Mouse (Mus musculus): Measurements from ENCODE around the gene Ptprm. TPM values are rescaled to one million over a fixed set of nuclear protein-coding genes. Genes with fewer than 3 reads are reported as not detected.

Gene Ptprm
- polyA plus RNA-seq, 1 experiment = not detected

DNA sequence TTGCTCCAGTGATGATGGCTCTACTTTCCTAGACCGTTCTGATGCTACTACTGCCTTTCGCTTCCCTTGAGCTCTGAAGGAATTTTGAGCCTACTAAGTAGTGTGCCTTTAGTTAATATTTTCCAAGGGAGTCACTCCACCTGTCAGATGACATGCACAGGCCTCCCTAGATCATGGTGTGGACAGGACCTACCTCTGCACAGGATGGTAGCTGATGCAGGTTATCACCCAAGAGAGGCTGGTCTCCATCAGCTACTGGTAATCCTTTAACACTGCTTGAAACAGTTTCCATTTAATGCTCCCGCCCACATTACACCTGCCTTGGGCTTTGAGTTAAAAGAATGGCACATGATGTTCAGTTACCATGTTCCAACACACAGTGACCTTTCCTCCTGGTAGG lies 688.5 kb downstream of the Ptprm start:
- Histone ChIP-seq H3K4me1 (ENCODE audit: control insufficient read depth, insufficient read depth, low read length) (0 out of 2 replicates have a peak, but pooled peaks cover 1% of the 10 kb centered on the region), H3K4me3 (ENCODE audit: insufficient read depth, low read depth, low read length) (no peak overlapping the region), H3K27ac (ENCODE audit: insufficient read depth, low read depth, low read length) (no peak overlapping the region)
- TF ChIP-seq POLR2A (IDR thresholded peaks at IDR 0.05; ENCODE audit: insufficient read depth, low read depth, low read length) = no peak
- WGBS = 95% methylated on average over 3 of the region's 3 CpGs

- no peak overlapping the region for H3K4me3 ChIP-seq (ENCODE audit: insufficient read depth, low read depth, low read length)
- TF ChIP-seq CTCF (IDR thresholded peaks at IDR 0.05; ENCODE audit: insufficient read depth, low read depth, low read length) (no peak), POLR2A (IDR thresholded peaks at IDR 0.05; ENCODE audit: insufficient read depth, low read depth, low read length) (no peak)
- H3K27ac ChIP-seq (ENCODE audit: insufficient read depth, low read depth, low read length) = no peak overlapping the region
- WGBS = 94% methylated on average over 3 of the region's 3 CpGs
- H3K4me1 ChIP-seq (ENCODE audit: control insufficient read depth, insufficient read depth, low read length) = no peaks in the 10 kb centered on the region
Measured at GRCm38 (mm10) chr17:66665201-66665756, 689.0 kb downstream of the Ptprm start.

DNA sequence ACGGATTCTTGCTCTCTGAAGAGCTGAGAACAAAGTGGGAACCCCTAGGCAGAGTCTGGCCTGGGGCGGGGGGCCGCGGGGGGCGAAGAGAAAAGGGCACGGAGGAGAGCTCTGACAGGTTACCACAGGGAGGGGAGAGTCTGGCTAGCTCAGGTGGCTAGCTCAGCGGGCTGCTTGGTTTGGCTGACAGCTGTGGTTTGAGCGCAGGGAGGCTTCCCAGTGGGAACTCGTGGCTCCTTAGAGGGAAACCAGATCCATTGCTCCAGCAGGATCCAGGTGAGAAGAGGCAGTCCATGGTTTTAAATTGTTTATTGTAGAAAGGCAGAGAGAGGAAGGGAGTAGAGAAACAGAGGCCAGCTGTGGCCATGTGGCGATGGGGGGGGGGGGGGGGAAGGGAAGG lies 689.5 kb downstream of the Ptprm start:
- Histone ChIP-seq H3K27ac (ENCODE audit: insufficient read depth, low read depth, low read length) (no peak overlapping the region), H3K4me3 (ENCODE audit: insufficient read depth, low read depth, low read length) (no peak overlapping the region), H3K4me1 (ENCODE audit: control insufficient read depth, insufficient read depth, low read length) (no peaks in the 10 kb centered on the region)
- 77% methylated on average over 10 of the region's 10 CpGs for WGBS
- TF ChIP-seq CTCF (IDR thresholded peaks at IDR 0.05; ENCODE audit: insufficient read depth, low read depth, low read length) (no peak), POLR2A (IDR thresholded peaks at IDR 0.05; ENCODE audit: insufficient read depth, low read depth, low read length) (no peak)

DNA sequence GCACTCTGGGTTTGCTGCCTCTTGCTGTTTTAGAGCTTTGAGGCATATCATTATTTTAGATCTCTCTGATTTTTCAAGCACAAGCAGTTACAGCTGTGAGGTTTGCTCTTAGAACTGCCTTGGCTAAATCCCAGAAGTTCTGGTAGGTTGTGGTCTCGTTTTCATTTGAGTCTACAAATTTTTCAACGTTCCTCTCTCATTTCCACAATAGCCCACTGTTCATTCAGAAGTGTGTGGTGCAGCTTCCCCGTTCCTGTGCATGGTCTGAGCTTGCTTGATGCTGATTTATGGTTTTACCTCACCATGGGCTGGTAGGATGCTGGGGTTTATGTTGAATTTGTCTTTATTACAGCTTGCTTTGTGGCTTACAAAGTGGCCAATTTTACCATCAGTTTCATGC lies 695.0 kb downstream of the Ptprm start:
- TF ChIP-seq POLR2A (IDR thresholded peaks at IDR 0.05; ENCODE audit: insufficient read depth, low read depth, low read length) (no peak), CTCF (IDR thresholded peaks at IDR 0.05; ENCODE audit: insufficient read depth, low read depth, low read length) (no peak)
- WGBS = 27% methylated on average over 3 of the region's 3 CpGs
- H3K4me3 ChIP-seq (ENCODE audit: insufficient read depth, low read depth, low read length) = no peak overlapping the region
- no peak overlapping the region for H3K27ac ChIP-seq (ENCODE audit: insufficient read depth, low read depth, low read length)
- no peaks in the 10 kb centered on the region for H3K4me1 ChIP-seq (ENCODE audit: control insufficient read depth, insufficient read depth, low read length)

GRCm38 (mm10) chr17:66637951-66638722 lies 716.1 kb downstream of the Ptprm start:
- Histone ChIP-seq H3K4me1 (ENCODE audit: control insufficient read depth, insufficient read depth, low read length) (no peaks in the 10 kb centered on the region), H3K4me3 (ENCODE audit: insufficient read depth, low read depth, low read length) (no peak overlapping the region), H3K27ac (ENCODE audit: insufficient read depth, low read depth, low read length) (no peak overlapping the region)
- TF ChIP-seq CTCF (IDR thresholded peaks at IDR 0.05; ENCODE audit: insufficient read depth, low read depth, low read length) (no peak), POLR2A (IDR thresholded peaks at IDR 0.05; ENCODE audit: insufficient read depth, low read depth, low read length) (no peak)
- 77% methylated on average over 7 of the region's 7 CpGs for WGBS

DNA sequence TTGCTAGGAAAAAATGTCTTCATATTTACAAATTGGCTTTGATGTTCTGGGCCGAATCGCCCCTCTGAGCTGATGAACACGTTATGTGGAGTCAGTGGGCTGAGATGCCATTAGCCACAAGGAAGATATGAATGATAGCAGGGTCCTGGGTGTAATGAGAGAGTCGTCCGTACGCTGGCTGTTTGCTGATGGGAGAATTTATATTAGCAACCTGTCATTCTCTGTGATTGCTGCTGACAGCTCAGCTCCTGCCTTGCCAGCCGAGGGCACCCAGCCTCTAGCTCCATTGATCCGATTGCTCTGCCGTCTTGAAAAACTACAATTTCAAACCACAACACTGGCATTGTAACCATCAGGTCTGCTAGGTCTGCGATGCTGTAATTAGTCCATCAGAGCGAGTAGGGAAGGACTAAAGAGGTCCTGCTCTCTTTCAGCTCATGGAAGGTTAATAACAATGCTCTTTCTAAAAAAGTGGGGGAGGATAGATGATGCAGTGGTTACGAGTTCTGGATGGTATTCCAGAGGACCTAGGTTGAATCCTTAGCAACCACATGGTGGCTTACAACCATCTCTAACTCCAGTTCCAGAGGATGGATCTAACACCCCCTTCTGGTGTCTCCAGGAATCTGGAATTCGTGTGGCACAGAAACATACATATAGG lies 734.1 kb downstream of the Ptprm start:
- H3K4me1 ChIP-seq (ENCODE audit: control insufficient read depth, insufficient read depth, low read length) = 0 out of 2 replicates have a peak, but pooled peaks cover 4% of the 10 kb centered on the region
- WGBS = 52% methylated on average over 13 of the region's 13 CpGs
- H3K27ac ChIP-seq (ENCODE audit: insufficient read depth, low read depth, low read length) = no peak overlapping the region
- no peak overlapping the region for H3K4me3 ChIP-seq (ENCODE audit: insufficient read depth, low read depth, low read length)
- TF ChIP-seq POLR2A (IDR thresholded peaks at IDR 0.05; ENCODE audit: insufficient read depth, low read depth, low read length) (no peak), CTCF (IDR thresholded peaks at IDR 0.05; ENCODE audit: insufficient read depth, low read depth, low read length) (no peak)

DNA sequence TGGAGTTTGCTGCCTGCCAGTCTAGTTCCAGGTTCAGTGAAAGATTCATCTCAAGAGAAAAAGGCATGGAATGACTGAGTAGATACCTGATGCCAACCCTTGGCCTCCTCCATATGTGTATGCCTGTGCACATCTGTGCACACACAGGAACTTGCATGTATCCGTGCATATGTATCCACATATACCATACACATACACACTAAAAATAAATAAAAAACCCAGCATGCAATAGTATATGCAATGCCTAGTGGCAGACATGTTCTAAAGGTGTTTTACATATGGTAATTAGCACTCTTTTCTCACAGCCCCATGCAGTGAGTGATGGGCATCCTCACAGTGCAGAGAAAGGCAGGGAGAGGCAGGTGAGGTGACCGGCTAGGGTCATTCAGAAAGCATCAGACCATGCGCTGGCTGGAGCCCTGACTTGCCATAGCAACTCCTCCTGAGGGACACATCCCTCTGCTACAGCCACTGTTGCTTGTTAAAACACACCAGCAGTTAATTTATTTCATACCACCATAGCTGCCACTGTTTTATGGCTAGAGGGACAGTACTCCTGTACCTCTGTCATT lies 734.9 kb downstream of the Ptprm start:
- 92% methylated on average over 3 of the region's 3 CpGs for WGBS
- no peak overlapping the region for H3K4me3 ChIP-seq (ENCODE audit: insufficient read depth, low read depth, low read length)
- H3K4me1 ChIP-seq (ENCODE audit: control insufficient read depth, insufficient read depth, low read length) = 0 out of 2 replicates have a peak, but pooled peaks cover 4% of the 10 kb centered on the region
- no peak for TF ChIP-seq CTCF (IDR thresholded peaks at IDR 0.05; ENCODE audit: insufficient read depth, low read depth, low read length)
- no peak for TF ChIP-seq POLR2A (IDR thresholded peaks at IDR 0.05; ENCODE audit: insufficient read depth, low read depth, low read length)
- H3K27ac ChIP-seq (ENCODE audit: insufficient read depth, low read depth, low read length) = no peak overlapping the region
